Mouse (Mus musculus): ENCODE results near the gene Pdzk1.

DNA sequence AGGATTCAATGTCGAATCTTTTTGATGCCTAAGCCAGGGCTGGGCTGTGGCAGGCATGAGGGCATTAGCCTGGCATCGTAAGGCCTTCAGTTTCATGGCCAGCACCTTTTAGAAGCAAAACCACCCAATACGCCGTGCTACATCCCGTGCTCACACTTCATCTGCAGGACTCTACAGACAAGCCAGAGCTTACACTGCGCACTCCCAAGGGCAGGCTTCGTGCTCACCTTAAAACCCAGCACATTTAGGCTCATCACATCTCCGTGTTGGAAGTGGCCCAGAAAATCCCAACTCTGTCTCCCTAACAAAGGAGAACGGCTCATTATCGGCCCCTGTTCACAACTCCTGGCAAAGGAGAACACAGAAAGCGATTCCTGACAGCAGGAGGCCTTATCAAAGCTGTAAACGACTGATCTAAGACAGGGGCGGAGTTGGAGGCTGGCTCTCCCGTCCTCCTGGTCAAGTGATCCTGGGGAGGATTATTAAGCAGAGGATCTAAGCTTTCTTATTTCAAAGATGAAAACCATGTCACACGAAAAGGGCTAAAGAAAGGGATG, 698 bp upstream of the Pdzk1 start:
- TF ChIP-seq EP300 (IDR thresholded peaks at IDR 0.05; ENCODE audit: low read depth in 1 of 2, low read length in 2 of 2) (no peak), CHD2 (IDR thresholded peaks at IDR 0.05; ENCODE audit: low read length) (no peak), CTCF (IDR thresholded peaks at IDR 0.05 in 2 of 3, conservative IDR thresholded peaks at IDR 0.05 in 1 of 3; ENCODE audit: control insufficient read depth in 1 of 3, insufficient read depth in 1 of 3, low read depth in 2 of 3, low read length in 3 of 3, poor library complexity in 1 of 3, severe bottlenecking in 1 of 3) (no peak), E2F4 (IDR thresholded peaks at IDR 0.05; ENCODE audit: borderline replicate concordance, low read depth, low read length) (no peak), MAX (IDR thresholded peaks at IDR 0.05; ENCODE audit: low read length) (no peak), POLR2A (IDR thresholded peaks at IDR 0.05; ENCODE audit: control insufficient read depth in 1 of 2, insufficient read depth in 1 of 2, low read depth in 1 of 2, low read length in 2 of 2, poor library complexity in 1 of 2) (no peak), MXI1 (IDR thresholded peaks at IDR 0.05; ENCODE audit: low read depth, low read length) (no peak), POLR2AphosphoS5 (IDR thresholded peaks at IDR 0.05; ENCODE audit: borderline replicate concordance, low read depth, low read length) (no peak), ZC3H11A (IDR thresholded peaks at IDR 0.05; ENCODE audit: low read depth, low read length) (no peak), RAD21 (IDR thresholded peaks at IDR 0.05; ENCODE audit: low read depth, low read length) (no peak), TCF12 (IDR thresholded peaks at IDR 0.05; ENCODE audit: low read depth, low read length) (no peak), GATA1 (IDR thresholded peaks at IDR 0.05; ENCODE audit: low read depth, low read length) (no peak), RCOR1 (IDR thresholded peaks at IDR 0.05; ENCODE audit: low read depth, low read length) (no peak), MYC (IDR thresholded peaks at IDR 0.05; ENCODE audit: low read depth, low read length) (no peak)
